Mouse (Mus musculus) hindbrain, embryonic 11.5 days (tissue): ENCODE data around the gene Olfr811. TPM values are rescaled to one million over a fixed set of nuclear protein-coding genes. Genes with fewer than 3 reads are reported as not detected.

Experiments used
- ATAC-seq: fragments of 200-750 bp; cut with Nextera tagmentation; 2 replicates; pipeline ENCODE4 v1.8.0; 2017; ENCODE audit warnings: mild to moderate bottlenecking, moderate TSS enrichment, moderate library complexity; ENCODE audit not compliant: low FRiP score
- DNase-seq: peaks from one replicate; pipeline ENCODE4 v3.0.0-alpha.2; 2015; ENCODE audit warnings: low spot score
- H3K27ac ChIP-seq: fragments of 300-500 bp; sonication (generic); 2 replicates; pipeline ENCODE4 v1.5.1; 2014; ENCODE audit warnings: mild to moderate bottlenecking, low read depth, low read length
- H3K27me3 ChIP-seq: fragments of 300-500 bp; sonication (generic); 2 replicates; pipeline ENCODE4 v1.6.1; 2014; ENCODE audit warnings: mild to moderate bottlenecking, low read length, moderate library complexity, mixed read lengths; ENCODE audit not compliant: control insufficient read depth, insufficient read depth
- H3K36me3 ChIP-seq: fragments of 300-500 bp; sonication (generic); 2 replicates; pipeline ENCODE4 v1.6.1; 2014; ENCODE audit warnings: mild to moderate bottlenecking, low read length, moderate library complexity, mixed read lengths; ENCODE audit not compliant: control insufficient read depth, insufficient read depth
- H3K4me1 ChIP-seq: fragments of 300-500 bp; sonication (generic); replicated peaks from 2 replicates; pipeline ENCODE4 v1.6.1; 2014; ENCODE audit warnings: low read length, mixed read lengths; ENCODE audit not compliant: control insufficient read depth, insufficient read depth
- H3K4me2 ChIP-seq: fragments of 300-500 bp; sonication (generic); replicated peaks from 2 replicates; pipeline ENCODE4 v1.6.1; 2014; ENCODE audit warnings: mild to moderate bottlenecking, low read depth, low read length
- H3K4me3 ChIP-seq: fragments of 300-500 bp; sonication (generic); 2 replicates; pipeline ENCODE4 v1.5.1; 2014; ENCODE audit warnings: low read depth, low read length
- H3K9ac ChIP-seq: fragments of 300-500 bp; sonication (generic); 2 replicates; pipeline ENCODE4 v1.6.1; 2014; ENCODE audit warnings: low read depth, low read length
- H3K9me3 ChIP-seq: fragments of 300-500 bp; sonication (generic); 2 replicates; pipeline ENCODE4 v1.6.1; 2016; ENCODE audit warnings: low read length; ENCODE audit not compliant: control insufficient read depth
- WGBS: fragments of 180-500 bp; shearing (Covaris S2); extraction: QIAGEN DNeasy Blood & Tissue Kit; methylation state at CpG from one replicate; pipeline ENCODE4 v1.1.7; 2014; 5-methylcytosine and 5-hydroxymethylcytosine counted together
- polyA plus RNA-seq: library from polyadenylated mRNA; unstranded; fragments of >200 nt; fragmentation: Nextera tagmentation; extraction: Ambion mirVana; gene quantifications from 2 replicates; pipeline ENCODE4 v1.2.1, GENCODE M21; 2014

The Olfr811 gene
- polyA plus RNA-seq, result not detected in 2 replicates

- WGBS, result 85% methylated on average over 4 of the region's 4 CpGs
- no peak for ATAC-seq
- DNase-seq, result no peak
- H3K36me3 ChIP-seq, result no peaks in the 10 kb centered on the region
- no peaks in the 10 kb centered on the region for H3K27me3 ChIP-seq
- H3K4me1 ChIP-seq, result no peaks in the 10 kb centered on the region
- H3K9ac ChIP-seq, result no peak within 1 kb of the TSS
- H3K27ac ChIP-seq, result no peak within 1 kb of the TSS
- H3K4me3 ChIP-seq, result no peak within 1 kb of the TSS
- H3K4me2 ChIP-seq, result no peak within 1 kb of the TSS
- H3K9me3 ChIP-seq, result no peaks in the 10 kb centered on the region
These were observed at the start of gene Olfr811 for GRCm38 (mm10) chr10:129804296-129804695. TSS of gene Olfr811 (minus strand) at chr10:129804396.

GRCm38 (mm10) chr10:129847343-129847742 is 43.1 kb upstream of the Olfr811 start:
- H3K9ac ChIP-seq, result no peak overlapping the region

GRCm38 (mm10) chr10:129845994-129846393 is 41.8 kb upstream of the Olfr811 start, which contains the start of gene Olfr812:
TSS of gene Olfr812 (minus strand) at chr10:129846094.
- H3K4me1 ChIP-seq, result no peaks in the 10 kb centered on the region
- H3K9ac ChIP-seq, result no peak within 1 kb of the TSS
- no peak within 1 kb of the TSS for H3K4me2 ChIP-seq
- no peaks in the 10 kb centered on the region for H3K27me3 ChIP-seq
- no peaks in the 10 kb centered on the region for H3K9me3 ChIP-seq
- DNase-seq (no peak), ATAC-seq (no peak)
- 73% methylated on average over 1 of the region's 1 CpGs for WGBS
- H3K4me3 ChIP-seq, result no peak within 1 kb of the TSS
- H3K27ac ChIP-seq, result no peak within 1 kb of the TSS
- no peaks in the 10 kb centered on the region for H3K36me3 ChIP-seq

More at GRCm38 (mm10) chr10:129847343-129847742, 43.1 kb upstream of the Olfr811 start:
- 70% methylated on average over 1 of the region's 1 CpGs for WGBS
- no peak overlapping the region for H3K27ac ChIP-seq
- ATAC-seq (no peak), DNase-seq (no peak)
- no peaks in the 10 kb centered on the region for H3K4me1 ChIP-seq
- H3K4me3 ChIP-seq, result no peak overlapping the region
- no peaks in the 10 kb centered on the region for H3K27me3 ChIP-seq
- H3K9me3 ChIP-seq, result no peaks in the 10 kb centered on the region
- H3K4me2 ChIP-seq, result no peak overlapping the region
- no peaks in the 10 kb centered on the region for H3K36me3 ChIP-seq

GRCm38 (mm10) chr10:129794817-129795216 is 9.4 kb downstream of the Olfr811 start, which contains the start of gene Olfr810:
TSS of gene Olfr810 (minus strand) at chr10:129794917.
- Histone ChIP-seq H3K4me3 (no peak within 1 kb of the TSS), H3K4me2 (no peak within 1 kb of the TSS), H3K27me3 (no peaks in the 10 kb centered on the region), H3K9ac (no peak within 1 kb of the TSS), H3K36me3 (no peaks in the 10 kb centered on the region), H3K9me3 (no peaks in the 10 kb centered on the region), H3K4me1 (no peaks in the 10 kb centered on the region), H3K27ac (no peak within 1 kb of the TSS)
- DNase-seq (no peak), ATAC-seq (no peak)

GRCm38 (mm10) chr10:129778123-129778522 is 26.1 kb downstream of the Olfr811 start:
- DNase-seq (no peak), ATAC-seq (no peak)
- no peak overlapping the region for H3K9ac ChIP-seq

GRCm38 (mm10) chr10:129774338-129774737 is 29.9 kb downstream of the Olfr811 start, which contains the start of gene Olfr809:
TSS of gene Olfr809 (plus strand) at chr10:129774638.
- no peak within 1 kb of the TSS for H3K9ac ChIP-seq
- H3K4me3 ChIP-seq, result no peak within 1 kb of the TSS

More at GRCm38 (mm10) chr10:129778123-129778522, 26.1 kb downstream of the Olfr811 start:
- no peak overlapping the region for H3K27ac ChIP-seq
- H3K9me3 ChIP-seq, result no peaks in the 10 kb centered on the region
- no peak overlapping the region for H3K4me3 ChIP-seq
- H3K27me3 ChIP-seq, result no peaks in the 10 kb centered on the region
- no peak overlapping the region for H3K4me2 ChIP-seq
- H3K4me1 ChIP-seq, result no peaks in the 10 kb centered on the region
- H3K36me3 ChIP-seq, result no peaks in the 10 kb centered on the region

GRCm38 (mm10) chr10:129765182-129765581 is 39.0 kb downstream of the Olfr811 start, which contains the start of gene Olfr808:
TSS of gene Olfr808 (plus strand) at chr10:129765482.
- H3K4me3 ChIP-seq, result no peak within 1 kb of the TSS
- H3K27me3 ChIP-seq, result no peaks in the 10 kb centered on the region
- H3K27ac ChIP-seq, result no peak within 1 kb of the TSS
- H3K4me1 ChIP-seq, result no peaks in the 10 kb centered on the region
- no peaks in the 10 kb centered on the region for H3K36me3 ChIP-seq
- WGBS, result 95% methylated on average over 1 of the region's 1 CpGs
- H3K4me2 ChIP-seq, result no peak within 1 kb of the TSS
- no peaks in the 10 kb centered on the region for H3K9me3 ChIP-seq
- ATAC-seq (no peak), DNase-seq (no peak)
- H3K9ac ChIP-seq, result no peak within 1 kb of the TSS

More at GRCm38 (mm10) chr10:129774338-129774737, 29.9 kb downstream of the Olfr811 start, which contains the start of gene Olfr809:
- Histone ChIP-seq H3K4me2 (no peak within 1 kb of the TSS), H3K9me3 (no peaks in the 10 kb centered on the region), H3K27ac (no peak within 1 kb of the TSS), H3K27me3 (no peaks in the 10 kb centered on the region), H3K36me3 (no peaks in the 10 kb centered on the region), H3K4me1 (no peaks in the 10 kb centered on the region)
- DNase-seq (no peak), ATAC-seq (no peak)

GRCm38 (mm10) chr10:129757693-129758092 is 46.5 kb downstream of the Olfr811 start, which contains the start of gene Olfr807:
TSS of gene Olfr807 (minus strand) at chr10:129757793.
- H3K4me3 ChIP-seq, result no peak within 1 kb of the TSS
- no peaks in the 10 kb centered on the region for H3K4me1 ChIP-seq
- H3K27me3 ChIP-seq, result no peaks in the 10 kb centered on the region
- H3K27ac ChIP-seq, result no peak within 1 kb of the TSS
- H3K36me3 ChIP-seq, result no peaks in the 10 kb centered on the region
- H3K9me3 ChIP-seq, result no peaks in the 10 kb centered on the region
- WGBS, result 89% methylated on average over 1 of the region's 1 CpGs
- H3K9ac ChIP-seq, result no peak within 1 kb of the TSS
- no peak within 1 kb of the TSS for H3K4me2 ChIP-seq
- ATAC-seq (no peak), DNase-seq (no peak)
